Mouse (Mus musculus) left cerebral cortex, adult 8-10 months (tissue): ENCODE measurements at regions not wholly inside any gene's neighbourhood (a gene's known extent, or its start where the extent isn't known, plus 50 kb on each side); places are given as distances from the start of the nearest gene placed in this dataset.

Experiments
- DNase-seq, 2 experiments: peaks; one replicate each; pipeline ENCODE4 v3.0.0; 2022; ENCODE audit warnings: low spot score in 2 of 2

DNA sequence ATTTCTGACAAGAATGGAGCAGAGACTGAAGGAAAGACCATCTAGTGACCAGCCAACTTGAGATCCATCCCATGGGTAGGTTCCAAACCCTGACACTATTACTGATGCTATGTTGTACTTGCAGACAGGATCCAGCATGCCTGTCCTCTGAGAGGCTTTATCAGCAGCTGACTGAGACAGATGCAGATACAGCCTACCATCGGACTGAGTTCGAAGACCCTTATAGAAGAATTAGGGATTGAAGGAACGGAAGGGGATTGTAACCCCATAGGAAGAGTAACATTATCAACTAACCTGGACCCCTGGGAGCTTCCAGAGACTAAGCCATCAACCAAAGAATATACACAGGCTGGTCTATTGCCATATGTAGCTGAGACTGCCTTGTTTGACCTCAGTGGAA is 183.1 kb upstream of the Adcy2 start:
- DNase-seq = no peak

- DNase-seq = no peak
These were observed 191.3 kb upstream of the Adcy2 start for GRCm38 (mm10) chr13:69190661-69191060.

- no peak for DNase-seq
These were observed 197.1 kb upstream of the Adcy2 start for GRCm38 (mm10) chr13:69196464-69196871.

GRCm38 (mm10) chr13:69207741-69208568 is 208.6 kb upstream of the Adcy2 start:
- DNase-seq = no peak

DNA sequence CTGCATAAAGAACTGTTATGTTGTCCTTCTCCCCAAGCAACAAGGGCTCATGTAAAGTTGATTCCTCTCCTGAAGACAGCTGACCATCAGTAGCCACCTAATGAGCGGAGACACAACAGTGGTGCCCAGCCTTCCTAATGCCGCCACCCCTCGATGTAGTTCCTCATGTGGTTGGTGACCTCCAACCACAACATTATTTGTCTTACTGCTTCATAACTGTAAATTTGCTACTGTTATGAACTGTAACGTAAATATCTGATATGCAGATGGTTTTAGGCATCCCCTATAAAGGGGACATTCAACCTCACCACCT is 209.2 kb upstream of the Adcy2 start:
- no peak for DNase-seq

GRCm38 (mm10) chr13:69216579-69216978 is 217.2 kb upstream of the Adcy2 start:
- DNase-seq = no peak

- DNase-seq = no peak
These were observed 221.1 kb upstream of the Adcy2 start for GRCm38 (mm10) chr13:69220425-69220824.

DNA sequence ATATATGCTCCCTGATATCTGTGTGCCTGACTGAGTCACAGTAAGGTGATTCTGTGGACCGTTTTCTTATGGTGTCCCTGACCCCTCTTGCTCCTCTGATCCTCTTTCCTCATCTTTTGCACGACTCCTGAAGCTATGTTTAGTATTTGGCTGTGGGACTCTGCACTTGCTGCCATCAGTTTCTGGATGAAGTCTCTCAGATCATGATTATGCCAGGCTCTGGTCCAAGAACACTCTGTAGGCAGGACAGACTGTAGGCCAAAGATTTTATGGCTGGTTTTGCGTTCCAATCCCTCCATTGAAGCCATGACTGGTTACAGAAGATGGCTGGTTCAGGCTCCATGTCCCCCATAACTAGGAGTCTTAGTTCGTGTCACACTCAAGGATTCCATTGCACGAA is 227.2 kb upstream of the Adcy2 start:
- no peak for DNase-seq

DNA sequence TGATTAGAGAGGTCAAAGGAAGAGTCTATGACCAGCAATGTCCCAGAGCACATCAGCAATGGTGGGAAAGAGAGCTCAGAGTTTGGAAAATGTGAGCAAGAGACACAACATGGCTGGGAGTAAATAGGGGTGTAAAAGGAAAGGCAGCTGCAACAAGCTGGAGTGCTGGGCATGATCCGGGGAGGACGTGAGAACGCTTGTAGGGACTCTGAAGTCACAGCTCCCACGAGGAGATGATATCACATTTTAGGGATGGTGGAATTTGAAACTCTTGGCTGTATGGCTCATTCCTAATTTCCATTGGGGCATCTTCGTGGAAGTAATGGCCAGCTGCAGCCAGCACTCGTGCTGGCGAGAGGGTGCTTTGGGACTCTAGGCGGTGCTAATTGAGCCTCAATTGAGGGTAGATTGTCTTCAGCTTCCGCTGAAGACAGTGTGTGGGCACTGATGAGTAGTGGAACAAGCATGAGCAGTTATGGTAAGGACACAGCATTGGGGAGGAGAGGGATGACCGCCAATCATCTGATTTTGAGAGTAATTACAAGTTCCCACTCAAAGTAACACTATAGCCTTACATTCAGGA is 231.1 kb upstream of the Adcy2 start:
- no peak for DNase-seq

DNA sequence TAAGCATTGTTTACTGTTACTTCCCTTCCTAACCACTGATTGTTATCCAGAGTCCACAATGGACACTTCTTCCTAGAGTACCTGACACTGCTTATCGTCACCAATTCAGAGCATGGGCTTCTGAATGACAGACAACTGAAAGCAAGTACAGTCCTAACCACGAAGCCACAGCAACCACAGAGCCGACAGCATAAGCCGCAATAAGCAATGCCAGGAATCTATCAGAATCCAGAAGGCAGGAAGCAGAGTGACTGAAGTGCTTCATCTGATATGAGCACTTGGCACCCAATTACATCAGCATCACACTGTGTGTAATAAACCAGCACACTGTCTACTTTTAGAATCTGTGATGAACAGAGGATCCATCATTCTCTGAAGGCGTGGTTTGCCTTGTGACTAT is 237.0 kb upstream of the Adcy2 start:
- no peak for DNase-seq

DNA sequence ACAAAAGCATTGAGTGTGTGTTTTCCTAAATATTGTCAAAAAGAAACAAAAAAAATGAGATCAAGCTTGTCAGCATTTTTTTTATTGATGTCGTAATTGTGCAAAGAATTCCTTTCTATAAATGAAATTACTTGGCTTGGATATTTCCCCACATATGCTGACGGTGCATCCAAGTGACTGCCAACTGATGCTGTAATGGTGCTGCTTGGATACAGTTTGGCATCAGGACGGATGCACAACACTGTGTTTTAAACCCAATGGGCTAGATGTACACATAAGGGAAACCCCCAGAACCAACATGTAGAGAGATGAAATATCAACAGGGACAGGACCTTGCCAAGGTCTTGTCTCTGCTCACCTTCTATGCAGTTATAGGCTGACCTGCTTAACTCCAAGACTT is 238.6 kb upstream of the Adcy2 start:
- DNase-seq = no peak

GRCm38 (mm10) chr13:69239261-69239915 is 240.0 kb upstream of the Adcy2 start:
- no peak for DNase-seq

- no peak for DNase-seq
These were observed 243.4 kb upstream of the Adcy2 start for GRCm38 (mm10) chr13:69242544-69243296.

DNA sequence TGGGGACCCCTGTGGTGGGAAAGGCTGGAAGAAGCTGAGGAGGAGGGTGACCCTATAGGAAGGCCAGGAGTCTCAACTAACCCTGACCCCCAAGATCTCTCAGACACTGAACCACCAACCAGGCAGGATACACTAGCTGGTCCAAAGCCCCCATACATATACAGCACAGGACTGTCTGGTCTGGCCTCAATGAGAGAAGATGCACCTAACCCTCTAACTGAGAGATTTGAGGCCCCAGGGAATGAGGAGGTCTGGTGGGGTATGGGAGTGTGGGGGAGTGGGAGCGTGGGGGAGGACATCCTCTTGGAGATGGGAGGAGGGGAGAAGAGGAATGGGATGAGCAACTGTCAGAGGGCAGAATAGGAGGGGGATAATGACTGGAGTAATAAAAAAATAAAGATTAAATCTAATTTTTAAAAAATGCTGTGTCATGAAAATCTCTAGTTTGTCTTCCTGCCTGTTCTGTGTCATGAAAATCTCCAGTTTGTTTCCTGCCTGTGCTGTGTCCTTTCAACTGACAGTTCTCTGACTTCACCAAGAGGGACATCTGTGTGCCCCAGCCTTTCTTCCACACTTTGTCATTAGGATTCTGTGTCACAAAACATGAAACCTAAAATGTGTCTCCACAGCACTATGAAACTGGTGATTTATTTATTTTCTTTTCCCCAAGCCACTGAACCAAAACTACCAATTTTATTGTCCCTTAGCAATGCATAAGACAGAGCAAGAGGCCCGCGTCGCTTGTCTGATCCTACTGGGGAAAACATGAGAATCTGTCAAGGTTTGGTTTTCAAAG is 251.2 kb upstream of the Adcy2 start:
- DNase-seq = no peak

DNA sequence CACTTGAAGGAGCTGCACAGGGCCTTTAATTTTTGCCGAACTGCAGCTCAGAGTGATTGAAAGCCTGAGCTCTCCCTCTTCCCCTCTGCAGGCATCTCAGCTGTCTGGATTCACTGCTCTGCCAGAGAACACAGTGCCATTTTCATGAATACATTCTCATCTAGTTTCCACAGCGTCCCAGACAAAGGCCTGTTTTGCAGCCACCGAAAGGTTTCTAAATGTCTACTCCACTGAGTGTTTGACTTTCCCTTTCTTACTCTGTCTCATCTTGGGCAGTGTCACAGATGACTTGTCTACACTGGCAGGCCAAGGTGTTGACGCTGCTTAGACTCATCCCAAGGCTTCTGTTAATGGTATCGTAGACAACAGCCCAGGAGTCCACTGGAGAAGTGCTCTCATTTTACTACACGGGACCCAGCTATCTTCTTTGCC is 251.8 kb upstream of the Adcy2 start:
- no peak for DNase-seq

- DNase-seq = no peak
These were observed 253.0 kb upstream of the Adcy2 start for GRCm38 (mm10) chr13:69252335-69252734.

GRCm38 (mm10) chr13:69260485-69260884 is 261.1 kb upstream of the Adcy2 start:
- DNase-seq = no peak

DNA sequence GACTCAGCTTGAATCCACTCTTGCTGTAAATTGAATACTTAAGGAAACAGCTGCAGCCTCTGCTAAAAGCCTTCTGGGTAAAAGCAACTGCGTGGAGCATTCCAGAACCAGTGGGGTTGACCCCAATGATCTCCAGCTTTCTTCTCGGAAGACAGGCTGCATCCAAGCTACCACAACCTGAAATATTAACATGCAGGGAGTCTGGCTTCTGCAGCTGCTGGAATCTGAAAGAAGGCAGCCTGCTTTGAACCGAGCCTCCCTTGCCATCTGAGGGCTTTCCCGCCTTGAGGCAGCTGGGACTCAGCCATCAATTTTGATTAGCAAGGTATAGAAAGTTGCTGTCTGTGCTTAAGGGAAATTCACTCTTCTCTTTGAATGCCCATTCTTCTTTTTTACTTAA is 261.6 kb upstream of the Adcy2 start:
- DNase-seq = no peak

- no peak for DNase-seq
These were observed 264.4 kb upstream of the Adcy2 start for GRCm38 (mm10) chr13:69263722-69264121.

- no peak for DNase-seq
These were observed 266.7 kb upstream of the Adcy2 start for GRCm38 (mm10) chr13:69266071-69266470.

DNA sequence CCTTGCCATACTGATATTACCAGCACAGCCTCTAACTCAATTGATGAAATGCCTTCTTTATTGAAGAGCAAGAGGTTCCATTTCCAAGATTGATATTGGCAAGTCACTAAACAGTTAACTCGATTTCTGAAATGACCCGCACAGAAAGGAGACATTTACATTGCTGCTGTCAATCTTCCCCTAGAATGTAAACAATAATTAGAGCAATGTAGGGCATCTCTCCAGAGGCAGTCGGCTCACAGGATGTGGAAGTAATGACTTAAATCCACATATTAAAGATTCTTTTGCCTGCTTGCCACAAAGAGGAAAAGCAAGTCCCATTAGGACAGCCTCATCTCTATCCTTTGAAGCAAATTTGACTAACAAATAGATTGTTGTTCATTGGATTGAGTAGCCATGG is 261.0 kb upstream of the Nsun2 start:
- DNase-seq = no peak
